Mouse (Mus musculus): Measurements from ENCODE around the gene Syce2. TPM values are rescaled to one million over a fixed set of nuclear protein-coding genes. Genes with fewer than 3 reads are reported as not detected.

Gene Syce2
- total RNA-seq, 2 experiments from 2014 or later, result 4.7 to 5.2 TPM

- DNase-seq, result no peak
These were observed 27.4 kb upstream of the Syce2 start for GRCm38 (mm10) chr8:84844397-84845070.

GRCm38 (mm10) chr8:84845355-84846093 lies 26.4 kb upstream of the Syce2 start:
- DNase-seq, result no peak

GRCm38 (mm10) chr8:84846094-84846721 lies 25.7 kb upstream of the Syce2 start:
- no peak for DNase-seq

- DNase-seq, result peak; percentile 97
These were observed 25.0 kb upstream of the Syce2 start, which contains the start of gene Calr for GRCm38 (mm10) chr8:84846722-84847572. Gene Calr, minus strand, starts transcription at chr8:84846934.

GRCm38 (mm10) chr8:84847684-84848435 lies 24.1 kb upstream of the Syce2 start:
- no peak for DNase-seq

GRCm38 (mm10) chr8:84856434-84856833 lies 15.5 kb upstream of the Syce2 start:
- DNase-seq, result no peak

GRCm38 (mm10) chr8:84856864-84857441 lies 15.0 kb upstream of the Syce2 start, which contains the start of gene Farsa:
Gene Farsa, plus strand, starts transcription at chr8:84856989.
- DNase-seq, result peak; percentile 91

GRCm38 (mm10) chr8:84872309-84872965 lies 526 bp downstream of the Syce2 start:
- DNase-seq, result peak; percentile 40

- no peak for DNase-seq
These were observed 1.1 kb downstream of the Syce2 start for GRCm38 (mm10) chr8:84873016-84873415.

- DNase-seq, result no peak
These were observed 2.4 kb downstream of the Syce2 start for GRCm38 (mm10) chr8:84874339-84874738.

- no peak for DNase-seq
These were observed 5.6 kb downstream of the Syce2 start for GRCm38 (mm10) chr8:84877297-84878035.

GRCm38 (mm10) chr8:84878915-84879314 lies 7.0 kb downstream of the Syce2 start:
- DNase-seq, result no peak

- DNase-seq, result no peak
These were observed 12.8 kb downstream of the Syce2 start for GRCm38 (mm10) chr8:84884728-84885127.

GRCm38 (mm10) chr8:84888280-84888679 lies 16.4 kb downstream of the Syce2 start:
- no peak for DNase-seq

- no peak for DNase-seq
These were observed 17.2 kb downstream of the Syce2 start for GRCm38 (mm10) chr8:84889141-84889540.

GRCm38 (mm10) chr8:84892993-84893708 lies 21.2 kb downstream of the Syce2 start:
- no peak for DNase-seq

GRCm38 (mm10) chr8:84893709-84894134 lies 21.8 kb downstream of the Syce2 start, which contains the start of gene Gcdh:
Gene Gcdh, minus strand, starts transcription at chr8:84893921.
- peak; percentile 76 for DNase-seq

- no peak for DNase-seq
These were observed 24.1 kb downstream of the Syce2 start for GRCm38 (mm10) chr8:84895963-84896362.

- no peak for DNase-seq
These were observed 29.2 kb downstream of the Syce2 start for GRCm38 (mm10) chr8:84901071-84901470.
